Mouse (Mus musculus) intestine, embryonic 14.5 days (tissue): ENCODE data around the gene Thy1. TPM values are rescaled to one million over a fixed set of nuclear protein-coding genes. Genes with fewer than 3 reads are reported as not detected.

Experiments
- ATAC-seq: fragments of 200-750 bp; cut with Nextera tagmentation; replicated peaks from 2 replicates; pipeline ENCODE4 v1.8.0; 2017; ENCODE audit warnings: low read depth, moderate number of reproducible peaks, moderate TSS enrichment, moderate library complexity; ENCODE audit not compliant: low FRiP score, low TSS enrichment
- DNase-seq: peaks from one replicate; pipeline ENCODE4 v3.0.0-alpha.2; 2018; ENCODE audit warnings: low spot score
- H3K27ac ChIP-seq: fragments of 300-500 bp; sonication (generic); 2 replicates; pipeline ENCODE4 v1.5.1; 2014; ENCODE audit warnings: low read depth, mild to moderate bottlenecking, control low read depth
- H3K27me3 ChIP-seq: fragments of 300-500 bp; sonication (generic); replicated peaks from 2 replicates; pipeline ENCODE4 v1.6.1; 2014; ENCODE audit warnings: low read length, control low read depth; ENCODE audit not compliant: control insufficient read depth, insufficient read depth
- H3K36me3 ChIP-seq: fragments of 300-500 bp; sonication (generic); 2 replicates; pipeline ENCODE4 v1.6.1; 2014; ENCODE audit warnings: low read length, control low read depth; ENCODE audit not compliant: control insufficient read depth, insufficient read depth
- H3K4me1 ChIP-seq: fragments of 300-500 bp; sonication (generic); replicated peaks from 2 replicates; pipeline ENCODE4 v1.6.1; 2014; ENCODE audit warnings: low read length, control low read depth, mixed read lengths; ENCODE audit not compliant: control insufficient read depth, insufficient read depth
- H3K4me2 ChIP-seq: fragments of 300-500 bp; sonication (generic); 2 replicates; pipeline ENCODE4 v1.6.1; 2014; ENCODE audit warnings: low read length
- H3K4me3 ChIP-seq: fragments of 300-500 bp; sonication (generic); 2 replicates; pipeline ENCODE4 v1.5.1; 2014; ENCODE audit warnings: low read depth, low read length, control low read depth, mixed read lengths
- H3K9ac ChIP-seq: fragments of 300-500 bp; sonication (generic); 2 replicates; pipeline ENCODE4 v1.6.1; 2014; ENCODE audit warnings: mild to moderate bottlenecking, low read length
- H3K9me3 ChIP-seq: fragments of 300-500 bp; sonication (generic); 2 replicates; pipeline ENCODE4 v1.6.1; 2016; ENCODE audit warnings: low read length, control low read depth; ENCODE audit not compliant: control insufficient read depth
- whole genome bisulfite sequencing: fragments of 180-500 bp; shearing (Covaris S2); extraction: QIAGEN DNeasy Blood & Tissue Kit; methylation state at CpG from one replicate; pipeline ENCODE4 v1.1.7; 2014; 5-methylcytosine and 5-hydroxymethylcytosine counted together
- polyA plus RNA-seq: library from polyadenylated mRNA; unstranded; fragments of >200 nt; fragmentation: Nextera tagmentation; extraction: Ambion mirVana; gene quantifications from 2 replicates; pipeline ENCODE4 v1.2.1, GENCODE M21; 2014

Thy1 gene
- polyA plus RNA-seq, 1 experiment from 2014 or later = 2.0 TPM

GRCm38 (mm10) chr9:44029580-44030236, 13.5 kb upstream of the Thy1 start:
- H3K27ac ChIP-seq = no peak overlapping the region
- ATAC-seq = no peak
- 51% methylated on average over 5 of the region's 5 CpGs for WGBS

DNA sequence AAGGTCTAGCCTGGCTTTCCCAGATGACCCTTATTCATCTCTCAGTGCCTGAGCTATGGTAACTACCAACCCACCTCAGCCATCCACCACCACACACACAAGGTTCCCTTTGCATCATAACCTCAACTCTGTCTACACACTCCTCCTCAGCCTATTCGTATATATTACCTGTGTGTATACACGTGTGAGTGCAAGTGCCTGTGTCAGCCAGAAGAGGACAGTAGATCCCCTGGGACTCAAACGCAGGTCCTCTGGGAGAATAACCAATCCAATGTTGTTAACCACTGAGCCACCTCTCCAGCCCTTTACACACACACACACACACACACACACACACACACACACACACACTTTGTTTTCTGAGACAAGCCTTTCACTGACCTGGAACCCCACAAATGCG, 12.5 kb upstream of the Thy1 start:
- Histone ChIP-seq H3K36me3 (no peaks in the 10 kb centered on the region), H3K27me3 (no peaks in the 10 kb centered on the region), H3K9me3 (no peaks in the 10 kb centered on the region), H3K9ac (no peak overlapping the region), H3K4me2 (no peak overlapping the region), H3K4me1 (no peaks in the 10 kb centered on the region), H3K27ac (no peak overlapping the region), H3K4me3 (no peak overlapping the region)
- ATAC-seq (no peak), DNase-seq (no peak)
- WGBS = 89% methylated on average over 4 of the region's 4 CpGs

More at GRCm38 (mm10) chr9:44029580-44030236, 13.5 kb upstream of the Thy1 start:
- Histone ChIP-seq H3K4me3 (no peak overlapping the region), H3K4me1 (no peaks in the 10 kb centered on the region), H3K9ac (no peak overlapping the region), H3K27me3 (no peaks in the 10 kb centered on the region), H3K4me2 (no peak overlapping the region), H3K36me3 (no peaks in the 10 kb centered on the region), H3K9me3 (no peaks in the 10 kb centered on the region)
- no peak for DNase-seq

DNA sequence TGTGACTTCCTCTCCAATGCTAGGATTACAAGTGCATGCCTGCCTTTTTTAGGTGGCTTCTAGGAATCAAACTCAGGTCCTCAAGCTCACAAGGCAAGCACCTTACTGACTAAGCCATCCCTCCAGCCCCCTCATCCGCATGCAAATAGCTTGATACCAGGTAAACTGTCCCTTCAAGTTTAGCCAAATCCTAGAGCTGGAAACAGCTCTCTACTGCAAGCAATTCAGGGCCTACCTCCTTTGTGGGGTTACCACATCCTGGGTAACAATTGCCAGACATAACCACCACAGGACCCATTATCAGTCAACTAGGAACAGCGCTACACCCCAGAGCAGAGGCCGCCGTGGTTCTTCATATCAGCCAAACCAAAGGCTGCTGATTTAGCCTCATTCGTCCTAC, 12.1 kb upstream of the Thy1 start:
- no peaks in the 10 kb centered on the region for H3K27me3 ChIP-seq
- 75% methylated on average over 5 of the region's 5 CpGs for WGBS
- H3K36me3 ChIP-seq = no peaks in the 10 kb centered on the region
- H3K9ac ChIP-seq = no peak overlapping the region
- H3K4me2 ChIP-seq = no peak overlapping the region
- no peak overlapping the region for H3K4me3 ChIP-seq
- no peaks in the 10 kb centered on the region for H3K9me3 ChIP-seq
- H3K27ac ChIP-seq = no peak overlapping the region
- ATAC-seq (no peak), DNase-seq (no peak)
- H3K4me1 ChIP-seq = no peaks in the 10 kb centered on the region

- Histone ChIP-seq H3K4me1 (no peaks in the 10 kb centered on the region), H3K36me3 (no peaks in the 10 kb centered on the region), H3K27ac (no peak overlapping the region), H3K4me3 (no peak overlapping the region), H3K27me3 (no peaks in the 10 kb centered on the region), H3K9ac (no peak overlapping the region), H3K4me2 (no peak overlapping the region), H3K9me3 (no peaks in the 10 kb centered on the region)
- 64% methylated on average over 4 of the region's 4 CpGs for WGBS
- DNase-seq = no peak
- ATAC-seq = no peak
Observed at GRCm38 (mm10) chr9:44031946-44032345, 11.2 kb upstream of the Thy1 start.

GRCm38 (mm10) chr9:44033317-44033716, 9.9 kb upstream of the Thy1 start:
- H3K4me3 ChIP-seq = no peak overlapping the region
- H3K9me3 ChIP-seq = no peaks in the 10 kb centered on the region
- H3K27me3 ChIP-seq = no peaks in the 10 kb centered on the region
- WGBS = 92% methylated on average over 5 of the region's 5 CpGs
- H3K27ac ChIP-seq = no peak overlapping the region
- no peaks in the 10 kb centered on the region for H3K36me3 ChIP-seq
- no peaks in the 10 kb centered on the region for H3K4me1 ChIP-seq
- H3K9ac ChIP-seq = no peak overlapping the region
- H3K4me2 ChIP-seq = no peak overlapping the region
- no peak for DNase-seq
- ATAC-seq = no peak

- DNase-seq (no peak), ATAC-seq (no peak)
- Histone ChIP-seq H3K27me3 (no peaks in the 10 kb centered on the region), H3K9me3 (no peaks in the 10 kb centered on the region), H3K4me2 (no peak overlapping the region), H3K27ac (no peak overlapping the region), H3K4me1 (no peaks in the 10 kb centered on the region), H3K9ac (no peak overlapping the region), H3K36me3 (no peaks in the 10 kb centered on the region), H3K4me3 (no peak overlapping the region)
- WGBS = 62% methylated on average over 13 of the region's 13 CpGs
Observed at GRCm38 (mm10) chr9:44033957-44034727, 9.0 kb upstream of the Thy1 start.

DNA sequence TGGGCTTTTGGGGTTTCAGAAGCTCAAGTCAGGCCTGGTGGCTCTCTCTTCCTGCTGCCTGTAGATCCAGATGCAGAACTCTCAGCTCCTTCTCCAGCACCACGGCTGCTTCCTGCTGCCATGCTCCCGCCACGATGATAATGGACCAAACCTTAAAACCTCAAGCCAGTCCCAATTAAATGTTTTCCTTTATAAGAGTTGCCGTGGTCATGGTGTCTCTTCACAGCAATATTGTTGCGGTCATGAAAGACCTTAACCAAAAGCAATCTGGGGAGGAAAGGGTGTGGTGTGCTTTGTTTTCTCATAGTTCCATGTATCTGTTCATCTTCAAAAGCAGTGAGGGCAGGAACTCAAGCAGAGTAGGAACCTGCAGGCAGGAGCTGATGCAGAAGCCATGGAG, 6.1 kb upstream of the Thy1 start:
- Histone ChIP-seq H3K27ac (no peak overlapping the region), H3K9ac (no peak overlapping the region), H3K9me3 (no peaks in the 10 kb centered on the region), H3K4me1 (no peaks in the 10 kb centered on the region), H3K27me3 (no peaks in the 10 kb centered on the region), H3K4me3 (no peak overlapping the region), H3K36me3 (no peaks in the 10 kb centered on the region), H3K4me2 (no peak overlapping the region)
- WGBS = 92% methylated on average over 5 of the region's 5 CpGs
- DNase-seq (no peak), ATAC-seq (no peak)

GRCm38 (mm10) chr9:44041511-44042395, 1.4 kb upstream of the Thy1 start:
- H3K4me1 ChIP-seq = peaks cover 9% of the 10 kb centered on the region
- no peak overlapping the region for H3K4me3 ChIP-seq
- 73% methylated on average over 7 of the region's 7 CpGs for WGBS
- ATAC-seq = no peak
- no peak overlapping the region for H3K9ac ChIP-seq
- no peaks in the 10 kb centered on the region for H3K9me3 ChIP-seq
- H3K36me3 ChIP-seq = no peaks in the 10 kb centered on the region
- no peak overlapping the region for H3K27ac ChIP-seq
- DNase-seq = no peak
- H3K4me2 ChIP-seq = no peak overlapping the region
- H3K27me3 ChIP-seq = peaks cover 25% of the 10 kb centered on the region
